Mouse (Mus musculus): ENCODE measurements around the gene Kxd1. TPM values are rescaled to one million over a fixed set of nuclear protein-coding genes. Genes with fewer than 3 reads are reported as not detected.

The Kxd1 gene
- total and polyA plus RNA-seq, 2 experiments, result 36.7 to 72.3 TPM

DNA sequence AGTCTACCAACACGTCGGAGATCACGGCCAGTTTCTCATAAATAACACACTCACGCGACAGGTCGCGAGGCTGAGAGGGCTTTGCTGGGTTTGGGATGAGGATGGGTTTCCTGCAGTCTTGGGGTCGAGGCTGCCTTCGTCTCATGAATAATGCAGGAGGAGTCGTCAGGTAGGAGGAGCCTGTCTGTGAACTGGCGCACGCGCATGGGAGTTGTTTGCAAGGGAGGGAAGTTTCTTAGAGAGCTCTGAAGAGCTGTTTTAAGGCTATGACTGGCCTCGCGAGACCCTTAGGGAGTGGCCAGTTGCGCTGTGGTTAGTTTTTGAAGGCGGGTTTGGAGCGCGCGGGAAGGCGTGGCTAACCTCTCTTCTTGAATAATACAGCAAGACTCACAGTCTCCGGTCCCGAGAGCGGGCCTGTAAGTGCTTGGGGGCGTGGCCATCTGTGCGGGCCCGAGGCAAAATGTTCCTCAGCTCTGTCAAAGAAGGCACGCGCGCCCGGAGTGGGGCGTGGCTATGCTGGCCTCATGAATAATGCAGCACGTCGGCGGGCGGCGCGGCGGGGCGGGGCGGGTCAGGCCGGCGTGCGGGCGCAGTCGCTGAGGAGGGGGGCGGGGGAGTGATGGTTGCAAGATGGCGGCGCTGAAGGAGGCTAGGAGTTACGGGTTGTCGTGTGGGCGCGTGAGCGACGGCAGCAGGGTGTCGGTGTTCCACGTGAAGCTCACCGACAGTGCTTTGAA, 11.5 kb upstream of the Kxd1 start, which contains the start of gene Ell:
Ell (plus strand) TSS at position 381 of the 737 bp plus-strand sequence.
- Histone ChIP-seq H3K27ac (replicated peaks; ENCODE audit: insufficient read depth, low read depth, low read length) (peak within 1 kb of the TSS; percentile 95), H3K79me2 (ENCODE audit: control insufficient read depth, insufficient read depth, low read length) (peaks cover 38% of the 10 kb centered on the region; the same call in 1 of the 2 replicates), H3K4me1 (ENCODE audit: control insufficient read depth, insufficient read depth, low read length) (peaks cover 22% of the 10 kb centered on the region), H3K4me3 (ENCODE audit: insufficient read depth, low read depth, low read length) (peak within 1 kb of the TSS; percentile 91), H3K27me3 (ENCODE audit: control insufficient read depth, insufficient read depth, low read length) (no peaks in the 10 kb centered on the region), H3K36me3 (ENCODE audit: control insufficient read depth, insufficient read depth, low read length) (peaks cover 16% of the 10 kb centered on the region), H3K9ac (ENCODE audit: low read depth, low read length) (peak within 1 kb of the TSS; percentile 96)
- DNase-seq (ENCODE audit: extremely low read depth, low read depth, low spot score), result peak; percentile 98
- under 1% methylated on average over 57 of the region's 58 CpGs for WGBS
- TF ChIP-seq POLR2A (IDR thresholded peaks at IDR 0.05; ENCODE audit: extremely low read depth, insufficient read depth, low read length) (peak; percentile 80), CTCF (IDR thresholded peaks at IDR 0.05; ENCODE audit: low read depth, low read length) (no peak)

DNA sequence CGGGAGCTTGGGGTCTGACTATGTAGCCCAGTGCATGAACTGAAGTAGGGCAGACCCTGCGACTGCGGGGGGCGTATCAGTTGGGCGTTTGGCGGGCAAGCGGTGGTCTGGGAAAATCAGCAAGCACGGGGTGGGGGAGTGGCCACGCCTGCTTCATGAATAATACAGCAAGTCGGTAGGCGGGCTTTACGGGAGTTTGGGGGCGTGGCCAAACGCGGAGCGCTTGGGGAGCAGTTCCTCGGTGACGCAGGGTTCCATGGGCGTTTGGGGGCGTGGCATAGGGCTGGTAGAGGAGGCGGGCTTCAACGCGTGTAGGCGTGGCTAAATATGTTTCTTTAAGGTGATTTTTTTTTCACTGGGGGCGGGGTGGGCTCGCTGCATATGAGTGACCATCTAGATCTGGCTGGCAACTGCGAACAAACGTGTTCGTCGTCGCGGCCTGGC, 10.9 kb upstream of the Kxd1 start:
- Histone ChIP-seq H3K27me3 (ENCODE audit: control insufficient read depth, insufficient read depth, low read length) (no peaks in the 10 kb centered on the region), H3K9ac (ENCODE audit: low read depth, low read length) (peak overlapping the region; percentile 72), H3K4me1 (ENCODE audit: control insufficient read depth, insufficient read depth, low read length) (peaks cover 18% of the 10 kb centered on the region), H3K4me3 (ENCODE audit: insufficient read depth, low read depth, low read length) (peak overlapping the region; percentile 60), H3K36me3 (ENCODE audit: control insufficient read depth, insufficient read depth, low read length) (peaks cover 20% of the 10 kb centered on the region), H3K79me2 (ENCODE audit: control insufficient read depth, insufficient read depth, low read length) (peaks cover 35% of the 10 kb centered on the region; the same call in 1 of the 2 replicates), H3K27ac (replicated peaks; ENCODE audit: insufficient read depth, low read depth, low read length) (peak overlapping the region; percentile 93)
- DNase-seq (ENCODE audit: extremely low read depth, low read depth, low spot score), result peak; percentile 93
- no peak for TF ChIP-seq CTCF (IDR thresholded peaks at IDR 0.05; ENCODE audit: low read depth, low read length)
- 0 out of 2 replicates have a peak, but pooled peaks have one; percentile 12 for TF ChIP-seq POLR2A (IDR thresholded peaks at IDR 0.05; ENCODE audit: extremely low read depth, insufficient read depth, low read length)
- WGBS, result under 1% methylated on average over 32 of the region's 32 CpGs

DNA sequence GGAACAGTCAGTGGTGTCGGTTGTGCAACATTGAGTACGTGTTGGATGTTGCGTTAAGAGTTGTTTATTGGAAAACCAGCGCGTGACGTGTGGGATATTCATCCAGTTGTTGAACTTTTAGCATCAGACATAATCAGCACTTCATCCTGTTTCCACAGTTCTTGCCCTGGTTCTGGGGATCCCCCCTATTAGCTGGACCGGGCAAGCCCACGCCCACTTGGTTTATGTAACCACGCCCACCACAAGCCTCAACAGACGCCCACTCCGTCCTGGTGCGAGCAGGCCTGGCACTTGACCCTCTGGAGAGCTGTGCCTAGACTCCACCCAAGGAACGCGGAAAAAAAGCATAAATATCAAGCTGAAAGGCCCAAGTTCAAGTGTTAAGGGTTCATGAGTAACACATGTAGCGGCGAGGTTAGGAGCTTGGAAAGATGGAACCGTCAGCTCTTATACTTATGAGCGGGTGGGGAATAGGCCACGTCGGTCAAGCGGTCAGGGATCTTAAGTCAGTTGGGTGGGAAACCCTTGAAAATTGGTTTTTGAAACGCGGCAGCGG, 10.3 kb upstream of the Kxd1 start:
- Histone ChIP-seq H3K27ac (replicated peaks; ENCODE audit: insufficient read depth, low read depth, low read length) (peak overlapping the region; percentile 93), H3K4me3 (ENCODE audit: insufficient read depth, low read depth, low read length) (peak overlapping the region; percentile 58), H3K4me1 (ENCODE audit: control insufficient read depth, insufficient read depth, low read length) (peaks cover 14% of the 10 kb centered on the region), H3K27me3 (ENCODE audit: control insufficient read depth, insufficient read depth, low read length) (no peaks in the 10 kb centered on the region), H3K36me3 (ENCODE audit: control insufficient read depth, insufficient read depth, low read length) (peaks cover 21% of the 10 kb centered on the region), H3K79me2 (ENCODE audit: control insufficient read depth, insufficient read depth, low read length) (peaks cover 29% of the 10 kb centered on the region; the same call in 1 of the 2 replicates), H3K9ac (ENCODE audit: low read depth, low read length) (peak overlapping the region; percentile 72)
- WGBS, result 1% methylated on average over 24 of the region's 24 CpGs
- TF ChIP-seq CTCF (IDR thresholded peaks at IDR 0.05; ENCODE audit: low read depth, low read length) (no peak), POLR2A (IDR thresholded peaks at IDR 0.05; ENCODE audit: extremely low read depth, insufficient read depth, low read length) (0 out of 2 replicates have a peak, but pooled peaks have one; percentile 42)
- DNase-seq (ENCODE audit: extremely low read depth, low read depth, low spot score), result peak; percentile 92

DNA sequence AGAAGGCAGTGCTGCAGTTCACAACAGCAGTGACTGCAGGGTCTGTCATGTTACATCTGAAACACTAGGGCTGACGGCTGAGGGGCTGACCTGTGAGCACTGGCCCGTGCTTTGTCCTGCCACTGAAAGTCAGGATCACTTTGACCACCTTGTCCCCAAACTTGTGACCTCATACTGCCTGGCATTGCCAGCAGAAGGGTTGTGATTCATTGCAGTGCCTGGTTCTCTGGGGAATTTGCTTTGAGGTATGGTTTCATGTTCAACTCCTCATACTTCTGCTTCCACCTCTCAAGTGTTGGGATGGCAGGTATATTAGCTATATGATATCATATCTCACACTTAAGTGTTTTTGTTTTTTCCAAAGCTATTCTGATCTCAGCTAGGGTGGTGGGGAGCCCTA, 7.9 kb upstream of the Kxd1 start:
- Histone ChIP-seq H3K27me3 (ENCODE audit: control insufficient read depth, insufficient read depth, low read length) (no peaks in the 10 kb centered on the region), H3K27ac (replicated peaks; ENCODE audit: insufficient read depth, low read depth, low read length) (no peak overlapping the region), H3K36me3 (ENCODE audit: control insufficient read depth, insufficient read depth, low read length) (peaks cover 36% of the 10 kb centered on the region), H3K4me3 (ENCODE audit: insufficient read depth, low read depth, low read length) (no peak overlapping the region), H3K79me2 (ENCODE audit: control insufficient read depth, insufficient read depth, low read length) (peaks cover 18% of the 10 kb centered on the region; the same call in 1 of the 2 replicates), H3K9ac (ENCODE audit: low read depth, low read length) (no peak overlapping the region), H3K4me1 (ENCODE audit: control insufficient read depth, insufficient read depth, low read length) (peaks cover 14% of the 10 kb centered on the region; the same call in 1 of the 2 replicates)
- DNase-seq (ENCODE audit: extremely low read depth, low read depth, low spot score), result no peak
- WGBS, result 90% methylated on average over 2 of the region's 2 CpGs
- TF ChIP-seq POLR2A (IDR thresholded peaks at IDR 0.05; ENCODE audit: extremely low read depth, insufficient read depth, low read length) (no peak), CTCF (IDR thresholded peaks at IDR 0.05; ENCODE audit: low read depth, low read length) (no peak)

DNA sequence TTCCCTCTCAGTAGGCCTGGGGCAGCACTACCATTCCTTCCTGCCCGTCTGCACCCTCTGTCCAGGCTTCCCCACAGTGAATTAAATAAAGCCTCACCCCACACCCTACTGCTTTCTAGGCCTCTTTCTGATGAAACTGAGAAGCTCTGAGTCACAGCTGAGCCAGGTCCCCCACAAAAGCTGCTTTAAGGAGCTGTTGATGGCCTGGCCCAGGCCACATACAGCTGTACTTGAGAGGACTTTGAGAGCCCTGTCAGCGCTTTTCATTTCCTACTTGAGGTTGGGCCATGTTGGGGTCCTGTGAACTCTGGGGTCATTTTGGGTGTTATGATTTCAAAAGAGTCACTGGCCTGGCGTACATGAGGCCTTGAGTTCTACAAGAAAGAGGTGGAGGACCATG, 7.5 kb upstream of the Kxd1 start:
- no peak overlapping the region for H3K4me3 ChIP-seq (ENCODE audit: insufficient read depth, low read depth, low read length)
- TF ChIP-seq CTCF (IDR thresholded peaks at IDR 0.05; ENCODE audit: low read depth, low read length), result no peak
- TF ChIP-seq POLR2A (IDR thresholded peaks at IDR 0.05; ENCODE audit: extremely low read depth, insufficient read depth, low read length), result no peak
- H3K4me1 ChIP-seq (ENCODE audit: control insufficient read depth, insufficient read depth, low read length), result peaks cover 16% of the 10 kb centered on the region
- no peaks in the 10 kb centered on the region for H3K27me3 ChIP-seq (ENCODE audit: control insufficient read depth, insufficient read depth, low read length)
- 88% methylated on average over 3 of the region's 3 CpGs for WGBS
- peaks cover 36% of the 10 kb centered on the region for H3K36me3 ChIP-seq (ENCODE audit: control insufficient read depth, insufficient read depth, low read length)
- no peak overlapping the region for H3K9ac ChIP-seq (ENCODE audit: low read depth, low read length)
- H3K79me2 ChIP-seq (ENCODE audit: control insufficient read depth, insufficient read depth, low read length), result peaks cover 13% of the 10 kb centered on the region; the same call in 1 of the 2 replicates
- H3K27ac ChIP-seq (replicated peaks; ENCODE audit: insufficient read depth, low read depth, low read length), result no peak overlapping the region
- no peak for DNase-seq (ENCODE audit: extremely low read depth, low read depth, low spot score)
